8 mouse cellular contexts compared by ENCODE assay signal in genomic region chr13:23530181-23530900, GRCm38 (mm10). TPM values are rescaled to one million over a fixed set of nuclear protein-coding genes. Genes with fewer than 3 reads are reported as not detected.
A peak's percentile ranks its signal among the peaks of the same experiment; 100 is the strongest.
DNase-seq lines count a peak whose midpoint lies in the region; ATAC-seq lines count a peak whose summit lies in the region.

No protein-coding gene starts in this region.

- under 1% methylated on average over 20 of the region's 20 CpGs for whole genome bisulfite sequencing in embryonic facial prominence, embryonic 11.5 days
- WGBS in heart, embryonic 12.5 days: under 1% methylated on average over 20 of the region's 20 CpGs
- WGBS in kidney, embryonic 16.5 days: under 1% methylated on average over 20 of the region's 20 CpGs
- WGBS in limb, embryonic 15.5 days: under 1% methylated on average over 20 of the region's 20 CpGs

- peak overlapping the region; percentile 43 for H3K4me2 ChIP-seq in embryonic facial prominence, embryonic 11.5 days (ENCODE audit: low read depth, low read length)
- peak overlapping the region; percentile 67 for H3K4me2 ChIP-seq in heart, embryonic 12.5 days
- H3K4me2 ChIP-seq in kidney, embryonic 16.5 days (replicated peaks; ENCODE audit: low read depth, low read length): peak overlapping the region; percentile 72
- peak overlapping the region; percentile 75 for H3K4me2 ChIP-seq in limb, embryonic 15.5 days

- H3K9me3 ChIP-seq in embryonic facial prominence, embryonic 11.5 days (replicated peaks; ENCODE audit: control insufficient read depth, low read length): no peaks in the 10 kb centered on the region
- no peaks in the 10 kb centered on the region for H3K9me3 ChIP-seq in heart, embryonic 12.5 days (replicated peaks)
- H3K9me3 ChIP-seq in kidney, embryonic 16.5 days (ENCODE audit: low read length): no peaks in the 10 kb centered on the region
- H3K9me3 ChIP-seq in limb, embryonic 15.5 days: no peaks in the 10 kb centered on the region

- ATAC-seq in embryonic facial prominence, embryonic 11.5 days (replicated peaks; ENCODE audit: insufficient number of reproducible peaks, low FRiP score, low TSS enrichment, low read depth): no peak
- ATAC-seq in heart, embryonic 12.5 days (ENCODE audit: insufficient number of reproducible peaks, low FRiP score): no peak
- no peak for ATAC-seq in kidney, embryonic 16.5 days (ENCODE audit: low FRiP score, low TSS enrichment)
- no peak for ATAC-seq in limb, embryonic 15.5 days (ENCODE audit: insufficient number of reproducible peaks, low FRiP score, low TSS enrichment, low read depth)

- peak; percentile 70 for DNase-seq in 3134 (ENCODE audit: extremely low read depth, insufficient read length, low spot score)
- peak; percentile 73 for DNase-seq in adipocyte (ENCODE audit: low spot score)
- peak; percentile 74 for DNase-seq in embryonic facial prominence, embryonic 11.5 days (ENCODE audit: low spot score)
- peak; percentile 79 to 83 for DNase-seq in natural killer cell, adult 2 months (ENCODE audit: low spot score in 2 of 2)
- DNase-seq in testis, postnatal 10 days (ENCODE audit: low spot score): peak; percentile 63

- H3K4me3 ChIP-seq in embryonic facial prominence, embryonic 11.5 days (ENCODE audit: low read depth, low read length): peak overlapping the region; percentile 56
- H3K4me3 ChIP-seq in heart, embryonic 12.5 days: peak overlapping the region; percentile 63
- peak overlapping the region; percentile 61 for H3K4me3 ChIP-seq in kidney, embryonic 16.5 days (ENCODE audit: low read length)
- H3K4me3 ChIP-seq in limb, embryonic 15.5 days: peak overlapping the region; percentile 45

- no peaks in the 10 kb centered on the region for H3K27me3 ChIP-seq in embryonic facial prominence, embryonic 11.5 days (ENCODE audit: control insufficient read depth, insufficient read depth, low read length)
- H3K27me3 ChIP-seq in heart, embryonic 12.5 days (replicated peaks): no peaks in the 10 kb centered on the region
- H3K27me3 ChIP-seq in kidney, embryonic 16.5 days (ENCODE audit: insufficient read depth, low read length): no peaks in the 10 kb centered on the region
- no peaks in the 10 kb centered on the region for H3K27me3 ChIP-seq in limb, embryonic 15.5 days

- H3K36me3 ChIP-seq in embryonic facial prominence, embryonic 11.5 days (replicated peaks; ENCODE audit: control insufficient read depth, insufficient read depth, low read depth, low read length): no peaks in the 10 kb centered on the region
- H3K36me3 ChIP-seq in heart, embryonic 12.5 days: no peaks in the 10 kb centered on the region
- H3K36me3 ChIP-seq in kidney, embryonic 16.5 days (ENCODE audit: insufficient read depth, low read length): no peaks in the 10 kb centered on the region
- H3K36me3 ChIP-seq in limb, embryonic 15.5 days: no peaks in the 10 kb centered on the region

- H3K27ac ChIP-seq in embryonic facial prominence, embryonic 11.5 days (replicated peaks; ENCODE audit: low read depth, low read length): peak overlapping the region; percentile 97
- H3K27ac ChIP-seq in heart, embryonic 12.5 days (ENCODE audit: poor library complexity, severe bottlenecking): peak overlapping the region; percentile 97
- H3K27ac ChIP-seq in kidney, embryonic 16.5 days (ENCODE audit: low read length): peak overlapping the region; percentile 98
- H3K27ac ChIP-seq in limb, embryonic 15.5 days: peak overlapping the region; percentile 94

- peak overlapping the region; percentile 92 for H3K9ac ChIP-seq in embryonic facial prominence, embryonic 11.5 days (replicated peaks; ENCODE audit: low read length)
- peak overlapping the region; percentile 85 for H3K9ac ChIP-seq in heart, embryonic 12.5 days
- H3K9ac ChIP-seq in kidney, embryonic 16.5 days (replicated peaks; ENCODE audit: low read length): peak overlapping the region; percentile 81
- H3K9ac ChIP-seq in limb, embryonic 15.5 days: peak overlapping the region; percentile 29; the same call in 1 of the 2 replicates

- H3K4me1 ChIP-seq in embryonic facial prominence, embryonic 11.5 days (ENCODE audit: control insufficient read depth, insufficient read depth, low read length): no peaks in the 10 kb centered on the region
- H3K4me1 ChIP-seq in heart, embryonic 12.5 days (replicated peaks): peaks cover 27% of the 10 kb centered on the region
- peaks cover 35% of the 10 kb centered on the region for H3K4me1 ChIP-seq in kidney, embryonic 16.5 days (ENCODE audit: insufficient read depth, low read length)
- peaks cover 26% of the 10 kb centered on the region for H3K4me1 ChIP-seq in limb, embryonic 15.5 days

RNA-seq across cellular contexts. Expression of gene Hist1h4h, which starts 0.5 kb away (rescaled TPM):
- polyA plus RNA-seq in embryonic facial prominence, embryonic 11.5 days (2014; fragmentation: Nextera tagmentation; extraction: Ambion mirVana): 3.5 and 5.0 TPM in 2 replicates
- 4.4 and 5.2 TPM in 2 replicates for polyA plus RNA-seq in heart, embryonic 12.5 days (2016; fragmentation: Nextera tagmentation; extraction: Ambion mirVana)
- 4.5 and 5.6 TPM in 2 replicates for polyA plus RNA-seq in kidney, embryonic 16.5 days (2015; fragmentation: Nextera tagmentation; extraction: Ambion mirVana)
- polyA plus RNA-seq in limb, embryonic 15.5 days (2015; fragmentation: Nextera tagmentation; extraction: Ambion mirVana): 4.8 and 6.3 TPM in 2 replicates

RNA-seq across cellular contexts. Expression of gene Hist1h2af, which starts 3.4 kb away (rescaled TPM):
- polyA plus RNA-seq in embryonic facial prominence, embryonic 11.5 days (2014; fragmentation: Nextera tagmentation; extraction: Ambion mirVana): 7.8 and 7.9 TPM in 2 replicates
- polyA plus RNA-seq in heart, embryonic 12.5 days (2016; fragmentation: Nextera tagmentation; extraction: Ambion mirVana): 2.7 and 7.0 TPM in 2 replicates
- polyA plus RNA-seq in kidney, embryonic 16.5 days (2015; fragmentation: Nextera tagmentation; extraction: Ambion mirVana): 4.3 TPM in 2 replicates
- 4.1 and 7.5 TPM in 2 replicates for polyA plus RNA-seq in limb, embryonic 15.5 days (2015; fragmentation: Nextera tagmentation; extraction: Ambion mirVana)

RNA-seq across cellular contexts. Expression of gene Hist1h3g, which starts 4.9 kb away (rescaled TPM):
- polyA plus RNA-seq in embryonic facial prominence, embryonic 11.5 days (2014; fragmentation: Nextera tagmentation; extraction: Ambion mirVana): 6.1 and 7.8 TPM in 2 replicates
- 3.9 and 4.0 TPM in 2 replicates for polyA plus RNA-seq in heart, embryonic 12.5 days (2016; fragmentation: Nextera tagmentation; extraction: Ambion mirVana)
- 4.6 and 6.0 TPM in 2 replicates for polyA plus RNA-seq in kidney, embryonic 16.5 days (2015; fragmentation: Nextera tagmentation; extraction: Ambion mirVana)
- 3.4 and 5.4 TPM in 2 replicates for polyA plus RNA-seq in limb, embryonic 15.5 days (2015; fragmentation: Nextera tagmentation; extraction: Ambion mirVana)

RNA-seq across cellular contexts. Expression of gene Hist1h2bh, which starts 12.9 kb away (rescaled TPM):
- polyA plus RNA-seq in embryonic facial prominence, embryonic 11.5 days (2014; fragmentation: Nextera tagmentation; extraction: Ambion mirVana): 0.67 and 1.3 TPM in 2 replicates
- 0.26 and 0.28 TPM in 2 replicates for polyA plus RNA-seq in heart, embryonic 12.5 days (2016; fragmentation: Nextera tagmentation; extraction: Ambion mirVana)
- polyA plus RNA-seq in kidney, embryonic 16.5 days (2015; fragmentation: Nextera tagmentation; extraction: Ambion mirVana): 0.64 and 0.92 TPM in 2 replicates
- 0.77 and 0.83 TPM in 2 replicates for polyA plus RNA-seq in limb, embryonic 15.5 days (2015; fragmentation: Nextera tagmentation; extraction: Ambion mirVana)

RNA-seq across cellular contexts. Expression of gene Hist1h3f, which starts 13.5 kb away (rescaled TPM):
- 1.2 and 1.5 TPM in 2 replicates for polyA plus RNA-seq in embryonic facial prominence, embryonic 11.5 days (2014; fragmentation: Nextera tagmentation; extraction: Ambion mirVana)
- 0.32 and 0.36 TPM in 2 replicates for polyA plus RNA-seq in heart, embryonic 12.5 days (2016; fragmentation: Nextera tagmentation; extraction: Ambion mirVana)
- polyA plus RNA-seq in kidney, embryonic 16.5 days (2015; fragmentation: Nextera tagmentation; extraction: Ambion mirVana): 0.54 and 0.82 TPM in 2 replicates
- polyA plus RNA-seq in limb, embryonic 15.5 days (2015; fragmentation: Nextera tagmentation; extraction: Ambion mirVana): 1.1 TPM in 1 of 2 replicates, not detected in the other

Comparison
In these comparisons a context has a peak if more than half of its experiments do, and no peak if none do; other contexts are left out.
1. H3K9ac ChIP-seq: peak in every context shown above with its lines; median percentile 92 in embryonic facial prominence, embryonic 11.5 days; 85 in heart, embryonic 12.5 days; 81 in kidney, embryonic 16.5 days; 29 in limb, embryonic 15.5 days.